Mouse (Mus musculus): Measurements from ENCODE around the gene Cycs. TPM values are rescaled to one million over a fixed set of nuclear protein-coding genes. Genes with fewer than 3 reads are reported as not detected.
"Not testable (repeated sequence)": the region's sequence is repeated elsewhere in the genome, so short reads cannot be mapped to it uniquely, and the experiment has no call there.

Cycs gene
- 127 TPM in 2 replicates for total RNA-seq (2017)

DNA sequence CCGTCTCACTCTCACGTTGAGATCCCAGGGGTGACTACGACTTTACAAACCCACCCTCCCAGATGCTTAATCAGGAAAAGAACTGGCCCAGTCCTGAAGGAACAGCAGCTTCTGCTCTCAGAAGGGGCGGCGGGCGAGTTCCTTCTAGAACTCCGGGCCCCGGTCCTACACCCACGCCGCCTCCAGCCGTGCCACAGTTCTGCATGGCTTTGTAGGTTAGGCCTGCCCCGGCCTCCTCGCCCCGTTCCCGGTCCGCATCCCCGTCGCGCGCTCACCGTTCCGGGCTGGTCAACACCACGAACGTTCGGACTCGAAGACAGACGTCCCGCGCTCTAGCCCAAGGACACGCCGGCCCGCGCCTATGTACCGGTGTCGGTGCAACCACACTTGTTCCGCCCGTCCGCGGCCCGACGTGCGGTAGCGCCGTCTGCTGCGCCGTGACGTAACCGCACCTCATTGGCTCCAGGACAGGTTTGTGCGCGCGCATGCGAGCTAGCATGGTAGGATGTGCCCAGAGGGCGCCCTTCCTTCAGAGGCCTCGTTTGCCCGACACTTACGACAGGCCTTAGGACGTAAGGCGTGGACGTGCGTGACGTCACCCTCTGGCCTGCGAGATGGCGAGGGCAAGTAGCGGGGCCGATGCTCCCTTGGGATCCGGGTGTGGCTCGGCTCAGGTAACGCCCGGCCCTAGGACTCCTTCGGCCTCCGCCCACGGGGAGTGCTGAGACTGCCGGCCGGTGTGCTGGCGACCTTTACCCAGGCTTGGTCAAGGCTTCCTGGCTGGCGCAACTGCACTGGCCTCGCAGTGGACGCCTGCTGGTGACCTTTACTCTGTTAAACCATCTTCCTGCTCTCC lies at the start of gene Cycs:
TSS of gene Cycs (minus strand) at position 398 of the 856 bp plus-strand sequence.
- peak; percentile 98 for ATAC-seq (replicated peaks; ENCODE audit: low read depth, poor library complexity, severe bottlenecking)

DNA sequence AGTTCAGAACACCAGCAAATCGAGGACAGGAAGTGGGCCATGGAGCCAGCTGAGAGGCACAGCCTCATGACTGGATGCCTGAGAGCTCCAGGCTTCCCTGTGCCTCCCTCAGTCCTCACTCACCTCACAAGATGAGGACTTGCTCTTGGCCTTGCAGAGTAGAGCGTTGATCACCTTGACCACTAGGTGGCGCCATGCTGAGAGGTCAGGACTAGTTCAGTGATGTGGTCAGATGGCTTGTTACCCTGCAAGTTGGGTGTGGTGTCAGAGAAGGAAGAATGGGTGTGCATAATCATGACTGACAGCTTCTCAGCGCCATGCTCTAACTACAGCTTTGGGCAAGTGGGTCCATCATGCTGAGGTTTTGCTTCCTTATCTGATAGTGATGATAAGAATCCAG lies 35.3 kb upstream of the Cycs start:
- peak; percentile 51 for ATAC-seq (replicated peaks; ENCODE audit: low read depth, poor library complexity, severe bottlenecking)

DNA sequence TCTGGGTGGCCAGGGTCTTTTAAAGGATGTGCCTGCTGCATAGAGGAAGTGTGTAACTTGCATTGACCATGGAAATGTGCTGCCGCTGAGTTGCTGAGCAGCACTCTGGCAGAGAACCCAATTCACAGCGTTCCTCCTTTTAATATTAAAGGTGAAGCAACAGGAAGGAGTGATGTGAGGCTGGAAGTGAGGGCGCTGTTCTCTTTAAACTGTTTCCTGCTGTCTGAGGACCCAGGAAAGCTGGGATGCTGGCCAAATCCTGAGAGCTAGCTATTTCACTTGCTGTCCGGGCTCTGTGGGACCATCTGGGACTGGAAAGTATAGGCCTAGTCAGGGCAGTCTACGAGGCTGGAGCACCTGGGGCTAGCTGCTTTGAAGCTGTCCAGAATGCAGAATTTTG lies 32.2 kb upstream of the Cycs start:
- no peak for ATAC-seq (replicated peaks; ENCODE audit: low read depth, poor library complexity, severe bottlenecking)

DNA sequence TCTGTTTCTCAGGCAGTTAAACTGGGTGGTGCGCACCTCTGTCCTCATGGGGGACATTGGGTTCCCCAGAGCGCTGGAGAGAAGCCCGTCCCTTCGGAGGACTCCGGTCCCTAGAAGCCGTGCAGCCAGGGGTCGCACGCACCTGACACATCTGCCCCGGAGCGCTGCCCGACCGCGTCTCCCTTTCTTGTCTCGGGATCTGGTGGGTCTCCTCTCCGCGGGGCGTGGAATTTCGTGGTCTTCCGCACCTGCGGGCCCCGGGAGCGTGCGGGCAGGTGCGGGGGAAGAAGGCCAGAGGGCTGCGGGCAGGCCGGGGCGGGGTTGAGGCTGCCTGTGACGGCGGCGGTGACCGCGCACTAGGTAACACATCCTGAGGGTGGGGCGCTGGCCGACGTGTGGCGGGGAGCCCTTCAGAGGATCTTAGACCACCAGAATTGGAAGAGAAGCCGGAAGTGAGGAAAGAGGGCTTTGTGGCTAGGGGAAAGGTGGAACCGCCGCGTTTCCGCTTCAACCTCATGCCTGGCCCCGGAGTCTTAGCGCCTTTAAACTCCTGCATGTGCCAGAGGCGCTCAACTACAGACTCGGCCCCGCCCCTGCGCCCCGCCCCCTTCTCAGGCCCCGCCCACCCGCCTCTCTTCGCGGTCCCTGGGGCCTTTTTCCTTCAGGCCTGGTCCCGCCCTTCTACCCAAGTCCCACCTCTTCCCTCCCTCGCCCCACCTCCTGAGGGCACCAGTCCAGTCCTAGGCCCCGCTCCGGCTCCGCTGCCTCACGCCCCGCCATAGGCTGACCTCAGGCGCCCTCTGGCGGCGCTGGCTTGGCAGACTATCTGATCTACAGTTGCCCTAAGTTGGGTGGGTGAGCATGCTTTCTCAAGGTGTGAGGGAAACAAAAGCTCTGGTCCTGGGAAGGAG lies 30.2 kb upstream of the Cycs start, which contains the start of gene 4921507P07Rik:
TSS of gene 4921507P07Rik (minus strand) at position 332 of the 911 bp plus-strand sequence.
- ATAC-seq (replicated peaks; ENCODE audit: low read depth, poor library complexity, severe bottlenecking), result peak; percentile 92

DNA sequence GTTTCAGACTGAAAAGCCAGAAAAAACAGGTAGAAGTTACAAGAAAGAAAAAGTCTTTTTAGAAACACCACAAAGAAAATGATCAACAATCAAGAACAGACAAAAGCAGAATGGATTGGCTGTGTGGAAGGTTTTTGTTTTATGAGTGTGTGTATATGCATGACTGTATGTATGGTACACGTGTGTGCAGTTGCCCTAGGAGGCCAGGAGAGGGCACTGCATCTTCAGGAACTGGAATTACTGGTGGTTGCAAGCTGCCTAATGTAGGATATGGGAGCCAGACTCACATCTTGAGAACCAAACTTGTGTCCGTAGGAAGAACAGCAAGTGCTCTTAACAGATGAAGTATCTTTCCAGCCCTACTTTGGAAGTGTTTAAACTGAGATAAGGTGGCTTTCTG lies 28.0 kb upstream of the Cycs start:
- no peak for ATAC-seq (replicated peaks; ENCODE audit: low read depth, poor library complexity, severe bottlenecking)

DNA sequence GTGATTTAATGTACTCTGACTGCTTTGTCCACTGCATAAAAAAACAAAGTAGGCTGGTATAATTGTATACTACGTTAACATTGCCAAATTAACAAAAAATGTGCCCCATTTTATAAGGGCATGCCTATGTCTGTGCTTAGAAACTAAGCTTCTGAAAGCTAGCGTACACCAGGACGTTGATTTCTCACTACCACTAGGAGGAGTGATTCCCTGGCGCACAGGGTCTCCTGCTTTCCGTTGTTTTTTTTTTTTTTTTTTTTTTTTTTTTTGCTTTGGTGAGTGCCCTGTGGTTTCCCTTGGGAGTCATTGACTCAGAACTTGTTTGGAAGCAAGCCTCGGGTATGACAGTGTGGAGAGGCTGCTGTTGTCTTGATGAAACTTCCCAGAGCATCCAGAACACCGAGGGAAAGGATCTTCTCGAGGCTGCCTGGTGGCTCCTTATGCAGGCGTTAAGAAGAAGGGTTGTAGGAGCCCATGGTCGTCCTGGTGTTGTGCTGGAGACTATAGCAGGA lies 27.1 kb upstream of the Cycs start:
- no peak for ATAC-seq (replicated peaks; ENCODE audit: low read depth, poor library complexity, severe bottlenecking)

DNA sequence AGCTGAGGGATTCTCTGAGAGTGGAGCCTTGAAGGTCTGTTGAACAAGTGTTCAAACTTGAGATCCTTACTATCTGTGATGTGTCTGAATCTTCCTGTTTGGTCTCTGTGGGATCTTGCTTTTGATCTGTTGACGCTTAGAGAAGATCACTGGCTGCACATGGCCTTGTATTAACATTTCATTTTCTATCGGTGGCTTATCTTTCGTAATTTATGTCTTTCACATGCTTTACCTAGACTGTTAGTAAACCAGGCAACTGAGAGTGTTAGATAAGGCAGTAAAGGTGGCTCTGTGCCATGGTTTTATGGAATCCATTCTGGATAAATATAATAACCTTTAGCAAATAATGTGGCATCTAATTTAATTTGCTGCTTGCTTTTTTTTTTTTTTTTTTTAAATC lies 23.9 kb upstream of the Cycs start:
- no peak for ATAC-seq (replicated peaks; ENCODE audit: low read depth, poor library complexity, severe bottlenecking)

DNA sequence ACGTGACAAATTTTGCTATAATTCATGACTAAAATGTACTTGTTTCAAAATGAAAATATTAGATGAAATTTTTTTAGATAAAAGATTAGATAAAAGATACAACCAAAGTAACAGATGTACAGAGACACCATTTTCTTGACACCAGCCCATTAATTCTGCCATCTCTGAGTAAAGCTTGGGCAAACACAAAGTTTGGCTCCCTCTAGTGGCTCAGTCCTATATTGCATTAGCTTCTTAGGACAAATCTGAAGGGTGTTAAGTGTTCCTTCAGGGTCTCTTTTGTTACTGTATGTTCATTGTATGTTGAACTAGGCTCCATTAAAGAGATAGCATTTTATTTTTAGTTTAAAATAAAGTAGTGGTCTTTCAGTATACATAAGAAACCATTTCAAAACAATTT lies 21.9 kb upstream of the Cycs start:
- ATAC-seq (replicated peaks; ENCODE audit: low read depth, poor library complexity, severe bottlenecking), result peak; percentile 81; the same call in 1 of the 2 replicates

DNA sequence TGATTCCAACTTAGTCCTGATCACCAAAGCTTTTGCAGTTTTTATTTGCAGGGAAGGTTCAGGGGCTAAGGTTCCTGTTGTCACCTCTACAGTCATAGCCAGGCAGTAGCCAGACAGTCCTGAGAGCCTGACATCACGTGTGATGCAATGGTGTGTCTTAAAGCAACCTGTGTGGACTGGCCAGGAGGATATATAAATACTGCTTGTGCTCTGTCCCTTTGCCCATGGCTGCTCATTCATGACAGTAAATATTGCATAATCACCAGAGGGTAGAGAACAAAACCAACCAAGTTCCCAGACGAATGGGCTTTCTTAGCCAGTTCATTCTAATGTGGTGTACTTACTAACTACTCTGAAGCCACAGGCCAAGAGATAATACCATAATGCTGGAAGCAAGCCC lies 21.1 kb upstream of the Cycs start:
- 0 out of 2 replicates have a peak, but pooled peaks have one; percentile 15 for ATAC-seq (replicated peaks; ENCODE audit: low read depth, poor library complexity, severe bottlenecking)

DNA sequence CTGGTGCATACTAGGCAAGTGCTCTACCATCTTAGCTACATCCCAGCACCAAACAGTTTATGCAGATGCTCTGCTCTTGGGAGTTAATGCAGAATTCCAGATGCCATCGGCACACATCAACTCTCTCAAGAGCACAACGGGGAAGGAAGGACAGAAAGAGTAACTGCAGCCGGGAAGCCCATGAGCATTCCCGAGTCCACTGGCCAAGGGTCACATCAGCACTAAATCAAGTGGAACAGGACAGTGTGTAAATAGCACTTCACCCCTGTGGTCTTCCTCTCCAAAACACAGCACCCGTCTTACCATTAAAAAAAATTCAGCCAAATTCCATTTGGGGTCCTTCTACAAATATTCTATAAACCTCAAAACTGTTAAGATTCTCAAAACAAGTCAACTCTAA lies 20.0 kb upstream of the Cycs start:
- ATAC-seq (replicated peaks; ENCODE audit: low read depth, poor library complexity, severe bottlenecking), result no peak

DNA sequence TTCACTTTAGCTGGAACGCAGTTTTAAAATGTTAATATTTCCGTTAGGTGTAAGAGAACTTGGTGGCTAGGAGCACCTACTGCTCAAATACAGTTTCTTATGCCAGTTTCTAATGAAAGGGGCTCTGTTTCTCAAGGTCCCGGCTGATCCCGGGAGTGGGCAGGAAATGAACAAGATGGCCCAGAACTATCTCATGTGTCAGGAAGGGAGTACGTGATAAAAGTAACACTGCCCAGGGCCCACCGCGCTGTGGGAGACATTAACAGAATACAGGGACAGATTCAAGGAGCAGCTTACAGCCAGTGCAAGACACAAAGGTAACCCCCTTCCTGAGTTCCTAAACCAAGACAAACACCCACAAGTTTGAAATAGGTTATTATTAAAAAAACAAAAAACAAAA lies 19.4 kb upstream of the Cycs start:
- no peak for ATAC-seq (replicated peaks; ENCODE audit: low read depth, poor library complexity, severe bottlenecking)

DNA sequence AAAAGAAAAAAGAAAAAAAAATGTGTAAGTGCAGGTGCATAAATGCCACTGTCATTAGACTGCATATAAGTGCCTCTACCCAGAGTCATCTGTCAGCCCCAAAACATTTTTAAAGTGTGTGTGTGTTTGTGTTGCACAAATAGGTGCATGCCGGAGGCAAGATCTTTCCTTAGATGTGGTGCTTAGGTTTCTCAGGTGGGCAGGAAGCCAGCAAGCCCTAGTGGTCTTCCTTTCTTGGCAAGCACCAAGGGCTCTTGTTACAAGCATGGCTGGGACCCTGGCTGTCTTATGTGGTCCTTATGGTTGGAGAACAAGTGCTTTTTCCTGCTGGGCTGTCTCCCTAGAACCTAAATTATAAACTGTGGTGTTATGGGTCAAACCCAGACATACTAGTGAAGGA lies 5.3 kb upstream of the Cycs start:
- no peak for ATAC-seq (replicated peaks; ENCODE audit: low read depth, poor library complexity, severe bottlenecking)

DNA sequence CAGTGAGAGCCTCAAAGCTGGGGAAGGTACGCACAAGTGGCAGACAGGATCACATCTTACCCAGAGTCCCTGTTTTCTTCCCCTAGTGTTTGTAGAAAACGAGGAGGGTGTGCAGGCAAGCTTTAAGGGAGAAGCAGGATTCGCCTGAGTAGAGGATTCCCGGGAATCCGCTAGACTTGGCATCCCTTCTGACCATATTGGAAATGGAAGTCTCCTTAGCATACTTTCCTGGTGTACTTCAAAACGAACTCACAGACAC lies 588 bp upstream of the Cycs start:
- ATAC-seq (replicated peaks; ENCODE audit: low read depth, poor library complexity, severe bottlenecking), result no peak

DNA sequence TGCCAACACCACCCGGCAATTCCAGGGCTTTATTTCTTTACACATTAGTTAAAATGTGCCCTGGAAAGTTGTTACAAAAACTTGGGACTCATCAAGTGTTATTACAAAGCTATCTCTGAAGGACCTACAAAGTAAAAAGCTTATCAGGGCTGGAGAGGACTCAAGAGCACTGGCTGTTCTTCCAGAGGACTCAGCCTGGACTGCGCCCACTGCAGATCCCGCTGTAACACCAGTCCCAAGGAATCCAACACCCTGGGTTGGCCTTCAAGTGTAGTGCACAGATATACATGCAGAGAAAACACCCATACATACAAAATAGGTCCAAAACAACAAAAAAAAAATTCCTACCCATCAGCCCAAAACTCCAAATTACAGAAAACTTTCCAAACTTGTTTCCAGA lies 2.7 kb downstream of the Cycs start:
- no peak for ATAC-seq (replicated peaks; ENCODE audit: low read depth, poor library complexity, severe bottlenecking)

DNA sequence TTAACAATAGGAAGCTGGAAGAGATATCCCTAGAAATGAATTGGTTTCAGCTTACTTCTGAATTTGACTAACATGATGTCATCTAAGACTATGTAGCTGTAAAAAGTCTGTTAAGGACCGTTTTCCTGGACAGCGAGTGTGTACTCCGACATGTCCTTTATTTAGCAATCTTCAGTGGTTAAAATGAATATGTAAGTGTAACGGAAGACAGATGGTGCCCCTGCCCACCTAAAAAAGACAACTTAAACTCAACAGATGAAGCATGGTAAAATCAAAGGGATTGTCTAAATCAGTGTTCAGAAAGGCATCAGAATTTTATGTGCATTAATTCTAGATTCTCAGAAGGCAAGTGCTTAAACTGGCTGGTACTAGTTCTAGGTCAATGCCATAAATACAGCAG lies 3.9 kb downstream of the Cycs start:
- ATAC-seq (replicated peaks; ENCODE audit: low read depth, poor library complexity, severe bottlenecking), result no peak

DNA sequence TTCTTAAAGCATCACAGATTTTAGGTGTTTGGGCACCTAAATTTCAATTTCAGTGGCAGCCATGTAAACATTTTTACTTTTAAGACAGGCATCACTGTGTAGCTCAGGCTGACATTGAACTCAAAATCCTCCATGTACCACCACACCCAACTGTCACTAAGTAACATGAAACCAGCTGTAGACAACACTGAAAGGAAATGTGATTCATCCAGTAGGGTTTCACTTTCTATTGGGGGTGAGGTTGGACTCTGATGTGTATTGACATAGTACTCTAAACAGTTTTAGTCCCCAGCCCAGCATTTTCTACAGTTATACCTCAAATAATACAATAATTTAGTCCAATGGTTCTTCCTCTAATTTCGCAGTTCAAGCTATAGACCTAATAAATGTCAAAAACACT lies 5.6 kb downstream of the Cycs start:
- ATAC-seq (replicated peaks; ENCODE audit: low read depth, poor library complexity, severe bottlenecking), result 0 out of 2 replicates have a peak, but pooled peaks have one; percentile 30

DNA sequence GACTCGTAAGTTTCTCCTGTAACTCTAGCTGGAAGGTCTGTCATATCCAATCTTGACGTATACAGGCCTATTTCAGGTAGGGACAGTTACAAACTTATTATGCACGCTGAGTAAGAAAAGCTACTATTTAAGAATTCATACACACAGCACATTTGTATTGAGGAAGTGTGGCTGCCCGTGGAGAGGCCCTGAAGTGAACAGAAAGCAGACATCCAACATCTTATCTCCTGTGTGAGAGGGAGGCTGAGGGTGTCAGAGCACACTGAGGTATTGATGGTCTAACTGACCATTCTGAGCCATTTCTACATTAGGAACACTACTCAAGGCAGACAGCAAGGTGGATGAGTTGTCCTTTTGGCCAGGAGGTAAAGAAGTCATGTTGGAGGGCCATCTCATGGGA lies 7.5 kb downstream of the Cycs start:
- peak; percentile 57 for ATAC-seq (replicated peaks; ENCODE audit: low read depth, poor library complexity, severe bottlenecking)

DNA sequence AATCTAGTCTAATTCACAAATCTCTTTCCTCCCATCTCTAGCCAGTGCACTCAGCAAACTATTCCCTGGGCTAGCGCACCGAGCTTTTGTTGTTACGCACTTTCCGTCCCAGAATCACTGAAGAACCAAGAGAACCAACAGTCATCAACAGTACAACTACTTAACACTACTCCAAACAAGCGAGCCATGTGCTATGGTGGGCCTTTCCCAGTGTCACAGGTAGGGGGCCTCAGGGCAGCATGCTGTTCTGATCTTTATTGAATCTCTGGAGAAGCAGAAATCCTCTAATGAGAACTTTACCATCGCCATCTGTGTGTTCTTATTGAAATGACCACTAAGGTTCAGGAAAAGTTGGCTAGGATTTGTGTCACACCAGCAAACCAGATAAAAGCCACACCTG lies 8.8 kb downstream of the Cycs start:
- ATAC-seq (replicated peaks; ENCODE audit: low read depth, poor library complexity, severe bottlenecking), result no peak

DNA sequence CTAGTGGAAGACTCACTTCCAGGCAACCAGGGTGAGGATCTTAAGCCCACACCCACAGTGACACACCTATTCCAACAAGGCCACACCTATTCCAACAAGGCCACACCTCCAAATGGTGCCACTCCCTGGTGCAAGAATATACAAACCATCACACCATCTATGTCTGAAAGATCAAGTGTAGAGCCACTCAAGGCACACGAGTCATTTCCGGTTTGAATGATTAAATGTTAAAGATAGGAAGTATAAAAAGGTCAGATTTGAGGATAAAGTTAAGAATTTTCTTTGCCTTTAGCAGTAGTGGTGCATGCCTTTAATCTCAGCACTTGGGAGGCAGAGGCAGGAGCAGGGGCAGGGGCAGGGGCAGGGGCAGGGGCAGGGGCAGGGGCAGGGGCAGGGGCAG lies 12.1 kb downstream of the Cycs start:
- not testable (repeated sequence) for ATAC-seq (replicated peaks; ENCODE audit: low read depth, poor library complexity, severe bottlenecking)

DNA sequence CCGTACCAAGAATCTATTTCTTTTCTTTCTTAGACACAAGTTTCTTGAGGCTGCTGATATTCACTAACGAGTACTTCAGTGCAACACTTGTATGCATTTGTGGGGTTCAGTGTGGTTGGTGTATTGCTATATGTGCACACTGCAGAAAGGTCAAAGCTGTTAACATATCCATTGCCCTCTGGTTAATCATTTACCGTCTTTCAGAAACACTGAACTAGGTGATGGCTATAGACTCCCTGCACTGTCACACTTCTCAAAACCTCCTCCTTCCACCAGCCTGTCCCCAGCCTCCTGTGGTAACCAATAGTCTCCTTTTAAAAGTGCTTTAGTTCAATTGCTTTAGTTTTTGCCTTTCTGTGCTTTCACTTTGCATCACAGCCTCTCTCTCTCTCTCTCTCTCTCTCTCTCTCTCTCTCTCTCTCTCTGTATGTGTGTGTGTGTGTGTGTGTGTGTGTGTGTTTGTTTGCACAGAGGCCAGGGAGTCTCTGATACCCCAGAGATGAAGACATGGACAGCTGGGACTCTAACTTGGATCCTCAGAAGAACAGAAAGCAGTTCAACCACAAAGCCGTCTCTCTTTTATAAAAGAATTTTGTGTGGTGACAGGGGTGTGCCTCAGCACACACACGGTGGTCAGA lies 13.3 kb downstream of the Cycs start:
- ATAC-seq (replicated peaks; ENCODE audit: low read depth, poor library complexity, severe bottlenecking), result no peak

DNA sequence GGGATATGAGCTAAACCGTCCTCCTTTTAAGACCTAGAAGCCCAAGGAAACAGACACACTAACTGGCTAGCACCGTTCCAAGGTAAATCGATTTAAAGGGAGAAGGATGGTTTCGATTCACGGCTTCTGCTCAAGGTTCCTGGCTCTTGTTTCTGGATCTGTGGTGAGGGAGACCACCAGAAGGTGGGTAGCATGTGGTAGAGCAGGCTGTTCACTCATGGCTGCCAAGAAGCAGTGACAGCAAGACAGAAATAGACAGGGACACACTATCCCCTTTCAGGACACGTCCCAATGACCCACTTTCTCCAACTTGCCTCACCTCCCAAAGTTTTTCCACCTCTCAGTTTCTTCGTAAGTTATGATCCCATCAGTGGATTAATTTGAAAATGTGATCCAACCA lies 16.5 kb downstream of the Cycs start:
- ATAC-seq (replicated peaks; ENCODE audit: low read depth, poor library complexity, severe bottlenecking), result no peak

Data from common myeloid progenitor, adult 5-6 weeks (primary cell).